Mouse (Mus musculus) CH12.LX (cell line): ENCODE data around the gene Cdk8.

Source experiments
- CTCF ChIP-seq, 2 experiments: IDR thresholded peaks in 1 of 2; conservative IDR thresholded peaks in 1 of 2; 2 replicates each; pipeline ENCODE4 v1.5.1; 2011 to 2012; ENCODE audit warnings: low read depth in 2 of 2, low read length in 2 of 2, improper control_type of control experiment in 1 of 2, inconsistent platforms in 1 of 2, mild to moderate bottlenecking in 1 of 2, moderate library complexity in 1 of 2
- E2F4 ChIP-seq: IDR thresholded peaks from 2 replicates; pipeline ENCODE4 v1.6.1; 2011; ENCODE audit warnings: low read depth, low read length, improper control_type of control experiment; ENCODE audit not compliant: insufficient replicate concordance
- POLR2A ChIP-seq: IDR thresholded peaks from 2 replicates; pipeline ENCODE4 v1.6.1; 2011; ENCODE audit warnings: low read depth, mild to moderate bottlenecking, improper control_type of control experiment, low read length
- TCF12 ChIP-seq: IDR thresholded peaks from 2 replicates; pipeline ENCODE4 v1.6.1; 2014; ENCODE audit warnings: low read depth, mild to moderate bottlenecking, inconsistent platforms, low read length, improper control_type of control experiment
- ZC3H11A ChIP-seq: IDR thresholded peaks from 2 replicates; pipeline ENCODE4 v1.6.1; 2012; ENCODE audit warnings: low read depth, mild to moderate bottlenecking, inconsistent platforms, low read length, improper control_type of control experiment

- TF ChIP-seq CTCF (conservative IDR thresholded peaks at IDR 0.05 in 1 of 2, IDR thresholded peaks at IDR 0.05 in 1 of 2; ENCODE audit: low read depth in 2 of 2, low read length in 2 of 2) (no peak), E2F4 (no peak), ZC3H11A (no peak), POLR2A (no peak), TCF12 (no peak)
Observed at GRCm38 (mm10) chr5:146265934-146266591, 35.0 kb downstream of the Cdk8 start.
